Mouse (Mus musculus) forebrain, embryonic 14.5 days (tissue): ENCODE results near the gene Gm42878. TPM values are rescaled to one million over a fixed set of nuclear protein-coding genes. Genes with fewer than 3 reads are reported as not detected.

Experiments
- ATAC-seq: fragments of 200-750 bp; cut with Nextera tagmentation; 2 replicates; pipeline ENCODE4 v1.8.0; 2017; ENCODE audit warnings: mild to moderate bottlenecking, moderate library complexity
- DNase-seq: peaks from one replicate; pipeline ENCODE4 v3.0.0-alpha.2; 2015; ENCODE audit warnings: low spot score
- H3K27ac ChIP-seq: fragments of 300-500 bp; sonication (generic); 2 replicates; pipeline ENCODE4 v1.5.1; 2014; ENCODE audit warnings: low read depth, mild to moderate bottlenecking, control low read depth, low read length, moderate library complexity
- H3K27me3 ChIP-seq: fragments of 300-500 bp; sonication (generic); replicated peaks from 2 replicates; pipeline ENCODE4 v1.6.1; 2014; ENCODE audit warnings: low read length, control low read depth, mixed read lengths; ENCODE audit not compliant: control insufficient read depth, insufficient read depth
- H3K36me3 ChIP-seq: fragments of 300-500 bp; sonication (generic); 2 replicates; pipeline ENCODE4 v1.6.1; 2014; ENCODE audit warnings: low read length, control low read depth; ENCODE audit not compliant: control insufficient read depth, insufficient read depth
- H3K4me1 ChIP-seq: fragments of 300-500 bp; sonication (generic); 2 replicates; pipeline ENCODE4 v1.6.1; 2014; ENCODE audit warnings: antibody characterized with exemption, low read length, control low read depth; ENCODE audit not compliant: control insufficient read depth, insufficient read depth
- H3K4me2 ChIP-seq: fragments of 300-500 bp; sonication (generic); 2 replicates; pipeline ENCODE4 v1.6.1; 2014; ENCODE audit warnings: mild to moderate bottlenecking, control low read depth, low read length
- H3K4me3 ChIP-seq: fragments of 300-500 bp; sonication (generic); 2 replicates; pipeline ENCODE4 v1.5.1; 2014; ENCODE audit warnings: low read depth, low read length, control low read depth
- H3K9ac ChIP-seq: fragments of 300-500 bp; sonication (generic); 2 replicates; pipeline ENCODE4 v1.6.1; 2014; ENCODE audit warnings: mild to moderate bottlenecking, low read length, control low read depth, moderate library complexity
- H3K9me3 ChIP-seq: fragments of 300-500 bp; sonication (generic); replicated peaks from 2 replicates; pipeline ENCODE4 v1.6.1; 2016; ENCODE audit warnings: low read length, control low read depth, mixed read lengths; ENCODE audit not compliant: control insufficient read depth
- WGBS: fragments of 180-500 bp; shearing (Covaris S2); extraction: QIAGEN DNeasy Blood & Tissue Kit; methylation state at CpG from one replicate; pipeline ENCODE4 v1.1.7; 2014; 5-methylcytosine and 5-hydroxymethylcytosine counted together
- polyA plus RNA-seq: library from polyadenylated mRNA; unstranded; fragments of >200 nt; fragmentation: Nextera tagmentation; extraction: Ambion mirVana; gene quantifications from 2 replicates; pipeline ENCODE4 v1.2.1, GENCODE M21; 2014

Gm42878 gene
- polyA plus RNA-seq, 1 experiment from 2014 or later = not detected

DNA sequence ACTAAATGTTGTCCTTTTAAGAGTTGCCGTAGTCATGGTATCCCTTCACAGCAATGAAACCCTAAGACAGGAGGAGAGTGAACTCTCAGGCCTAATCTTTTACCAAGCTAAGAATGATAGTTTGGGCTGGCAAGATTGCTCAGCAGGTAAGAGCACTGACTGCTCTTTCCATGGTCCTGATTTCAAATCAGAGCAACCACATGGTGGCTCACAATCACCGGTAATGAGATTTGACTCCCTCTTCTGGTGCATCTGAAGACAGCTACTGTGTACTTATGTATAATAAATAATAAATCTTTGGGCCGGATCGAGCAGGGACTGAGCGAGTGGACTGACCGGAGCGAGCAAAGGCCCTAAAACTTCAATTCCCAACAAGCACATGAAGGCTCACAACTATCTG lies 4.0 kb downstream of the Gm42878 start:
- WGBS = 89% methylated on average over 7 of the region's 7 CpGs
- H3K9ac ChIP-seq = no peak overlapping the region
- no peak overlapping the region for H3K4me3 ChIP-seq

DNA sequence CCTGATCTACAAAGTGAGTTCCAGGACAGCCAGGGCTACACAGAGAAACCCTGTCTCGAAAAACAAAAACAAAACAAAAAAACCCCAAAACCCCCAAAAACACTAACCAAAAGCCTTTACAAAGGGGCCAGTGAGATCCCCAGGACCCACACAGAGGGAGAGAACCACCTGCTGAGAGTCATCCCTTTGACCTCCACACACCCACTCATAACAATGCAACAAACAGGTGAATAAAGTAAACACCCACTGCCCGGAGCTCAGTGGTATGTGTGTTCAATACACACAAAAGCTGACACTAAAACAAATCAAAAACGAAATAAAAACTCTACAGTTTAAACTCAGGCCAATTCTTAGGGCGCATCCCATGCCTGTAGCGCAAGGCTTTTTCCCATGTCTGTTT lies 5.2 kb downstream of the Gm42878 start:
- DNase-seq = no peak
- no peak overlapping the region for H3K27ac ChIP-seq
- H3K9ac ChIP-seq = no peak overlapping the region
- no peaks in the 10 kb centered on the region for H3K9me3 ChIP-seq
- peaks cover 28% of the 10 kb centered on the region for H3K36me3 ChIP-seq
- H3K4me2 ChIP-seq = no peak overlapping the region
- H3K27me3 ChIP-seq = no peaks in the 10 kb centered on the region
- H3K4me3 ChIP-seq = no peak overlapping the region
- 91% methylated on average over 5 of the region's 5 CpGs for WGBS
- H3K4me1 ChIP-seq = peaks cover 10% of the 10 kb centered on the region
- ATAC-seq = no peak

More for the DNA sequence above, 4.0 kb downstream of the Gm42878 start:
- Histone ChIP-seq H3K27me3 (no peaks in the 10 kb centered on the region), H3K36me3 (peaks cover 18% of the 10 kb centered on the region), H3K4me1 (peaks cover 10% of the 10 kb centered on the region), H3K27ac (no peak overlapping the region), H3K9me3 (no peaks in the 10 kb centered on the region), H3K4me2 (no peak overlapping the region)
- ATAC-seq = no peak
- DNase-seq = no peak

DNA sequence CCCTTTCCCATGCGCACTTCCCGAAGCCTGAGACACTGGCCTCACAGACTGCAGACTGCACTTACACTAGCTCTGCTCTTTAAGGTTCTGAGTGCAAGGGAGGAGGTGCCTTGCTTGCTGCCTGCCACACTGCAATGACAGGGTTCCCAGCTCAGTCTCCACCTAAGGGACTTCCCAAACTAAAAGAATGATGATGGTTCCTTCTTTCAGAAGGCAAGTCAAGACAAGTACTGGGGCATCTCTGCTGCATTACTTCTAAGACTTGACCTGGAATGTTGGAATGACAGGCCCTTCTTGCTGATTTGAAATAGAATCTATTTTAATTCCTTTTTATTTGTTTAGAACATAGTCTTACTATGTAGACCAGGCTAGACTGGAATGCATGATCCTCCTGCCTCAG lies 7.7 kb downstream of the Gm42878 start:
- no peaks in the 10 kb centered on the region for H3K27me3 ChIP-seq
- H3K9me3 ChIP-seq = no peaks in the 10 kb centered on the region
- 84% methylated on average over 2 of the region's 2 CpGs for WGBS
- H3K36me3 ChIP-seq = peaks cover 50% of the 10 kb centered on the region
- no peak overlapping the region for H3K27ac ChIP-seq
- H3K4me1 ChIP-seq = no peaks in the 10 kb centered on the region
- no peak overlapping the region for H3K9ac ChIP-seq
- no peak overlapping the region for H3K4me3 ChIP-seq
- DNase-seq = no peak
- H3K4me2 ChIP-seq = no peak overlapping the region
- ATAC-seq = no peak

DNA sequence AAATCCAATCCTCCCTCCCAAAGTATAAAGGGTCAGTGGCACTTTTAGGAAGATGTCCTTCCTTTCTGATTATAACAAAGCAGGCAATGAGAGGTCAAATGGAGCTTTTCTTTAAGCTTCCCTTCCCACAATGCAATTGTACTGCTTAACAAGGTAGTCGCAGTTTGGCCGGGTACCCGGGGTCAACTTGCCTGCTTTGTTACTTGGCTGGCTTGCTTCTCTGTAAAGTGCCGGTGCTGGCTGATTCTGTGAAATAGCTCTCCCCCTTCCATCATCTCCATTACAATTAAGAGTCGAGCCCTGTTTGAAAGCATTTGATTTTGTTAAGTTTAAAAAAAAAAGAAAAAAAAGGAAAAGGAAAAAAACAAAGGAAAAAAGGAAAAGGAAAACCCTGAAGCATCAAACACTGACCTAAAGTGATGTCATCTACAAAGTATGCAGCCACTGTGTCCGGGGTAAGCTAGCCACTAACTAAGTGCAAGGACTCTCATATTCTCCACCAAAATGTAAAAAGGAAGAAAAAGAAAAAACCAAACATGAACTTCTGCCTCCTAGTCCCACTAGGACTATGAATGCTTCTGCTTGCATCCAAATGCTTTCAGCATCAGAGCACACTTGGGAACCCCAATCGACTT lies 8.2 kb downstream of the Gm42878 start:
- Histone ChIP-seq H3K4me2 (no peak overlapping the region), H3K27me3 (no peaks in the 10 kb centered on the region), H3K4me3 (no peak overlapping the region), H3K9me3 (no peaks in the 10 kb centered on the region), H3K36me3 (peaks cover 56% of the 10 kb centered on the region), H3K27ac (no peak overlapping the region), H3K9ac (no peak overlapping the region), H3K4me1 (no peaks in the 10 kb centered on the region)
- DNase-seq = no peak
- 48% methylated on average over 7 of the region's 7 CpGs for WGBS
- no peak for ATAC-seq

DNA sequence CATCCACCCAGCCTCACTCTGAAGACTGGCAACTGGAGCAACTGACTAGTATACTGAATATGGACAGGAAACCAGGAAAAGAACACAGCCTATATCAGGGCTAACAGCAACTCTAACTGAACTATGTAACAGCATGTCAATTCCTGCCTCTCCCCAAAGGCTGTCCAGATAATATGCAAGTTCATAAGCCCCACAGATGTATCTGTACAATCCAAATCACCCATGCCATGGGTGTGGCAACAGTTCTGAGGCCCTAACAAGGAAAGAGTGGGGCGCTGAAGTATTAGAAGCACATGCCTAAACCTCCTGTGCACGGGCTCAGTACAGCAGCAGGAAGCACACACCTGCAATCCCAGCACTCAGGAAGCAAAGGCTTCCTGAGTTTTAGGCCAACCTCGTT lies 10.2 kb downstream of the Gm42878 start:
- DNase-seq (no peak), ATAC-seq (no peak)
- Histone ChIP-seq H3K4me3 (no peak overlapping the region), H3K27me3 (no peaks in the 10 kb centered on the region), H3K27ac (no peak overlapping the region), H3K4me1 (no peaks in the 10 kb centered on the region), H3K36me3 (peaks cover 72% of the 10 kb centered on the region), H3K4me2 (no peak overlapping the region), H3K9ac (no peak overlapping the region), H3K9me3 (no peaks in the 10 kb centered on the region)
- WGBS = 99% methylated on average over 3 of the region's 3 CpGs

DNA sequence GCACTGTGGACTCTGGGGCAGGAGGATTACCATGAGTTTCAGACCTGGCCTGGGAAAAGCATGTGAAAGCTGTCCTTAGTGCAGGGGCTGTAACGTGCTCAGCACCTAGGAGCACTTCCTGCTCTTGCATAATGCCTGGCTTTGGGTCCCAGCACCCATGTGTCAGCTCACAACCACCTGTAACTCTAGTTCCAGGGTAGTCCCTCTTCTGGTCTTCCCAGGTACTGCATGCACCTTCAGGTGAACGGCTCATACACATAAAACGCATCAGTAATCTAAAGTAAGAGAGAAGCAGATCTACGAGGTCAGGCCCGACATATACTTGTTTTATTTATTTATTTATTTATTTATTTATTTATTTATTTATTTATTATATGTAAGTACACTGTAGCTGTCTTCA lies 10.8 kb downstream of the Gm42878 start:
- no peak overlapping the region for H3K4me2 ChIP-seq
- WGBS = 96% methylated on average over 5 of the region's 5 CpGs
- no peak overlapping the region for H3K9ac ChIP-seq
- no peak for DNase-seq
- no peaks in the 10 kb centered on the region for H3K4me1 ChIP-seq
- no peaks in the 10 kb centered on the region for H3K27me3 ChIP-seq
- ATAC-seq = no peak
- H3K4me3 ChIP-seq = no peak overlapping the region
- H3K9me3 ChIP-seq = no peaks in the 10 kb centered on the region
- peaks cover 77% of the 10 kb centered on the region for H3K36me3 ChIP-seq
- H3K27ac ChIP-seq = no peak overlapping the region

DNA sequence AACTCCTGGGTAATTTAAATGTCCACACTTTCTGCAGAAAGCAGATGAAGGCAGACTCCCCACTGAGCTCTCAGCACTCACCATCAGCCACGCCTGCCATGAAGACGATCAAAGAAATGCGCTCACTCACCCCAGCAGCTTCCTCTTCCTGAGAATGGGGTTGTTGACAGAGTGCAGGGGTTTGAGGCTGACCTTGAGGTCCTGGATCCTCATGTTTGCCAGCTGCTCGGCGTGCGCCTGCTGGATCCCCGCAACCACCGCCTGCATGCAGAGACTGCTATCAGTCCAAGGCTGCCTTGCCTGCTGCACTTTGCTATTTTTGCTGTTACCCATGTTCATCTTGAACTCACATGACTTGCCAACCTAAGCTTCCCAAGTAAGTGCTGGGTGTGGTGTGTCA lies 18.3 kb downstream of the Gm42878 start:
- H3K4me1 ChIP-seq = no peaks in the 10 kb centered on the region
- 89% methylated on average over 8 of the region's 8 CpGs for WGBS
- DNase-seq (no peak), ATAC-seq (no peak)
- H3K9ac ChIP-seq = no peak overlapping the region
- H3K4me2 ChIP-seq = no peak overlapping the region
- H3K27me3 ChIP-seq = no peaks in the 10 kb centered on the region
- no peak overlapping the region for H3K4me3 ChIP-seq
- no peak overlapping the region for H3K27ac ChIP-seq
- H3K9me3 ChIP-seq = no peaks in the 10 kb centered on the region
- peaks cover 86% of the 10 kb centered on the region for H3K36me3 ChIP-seq

DNA sequence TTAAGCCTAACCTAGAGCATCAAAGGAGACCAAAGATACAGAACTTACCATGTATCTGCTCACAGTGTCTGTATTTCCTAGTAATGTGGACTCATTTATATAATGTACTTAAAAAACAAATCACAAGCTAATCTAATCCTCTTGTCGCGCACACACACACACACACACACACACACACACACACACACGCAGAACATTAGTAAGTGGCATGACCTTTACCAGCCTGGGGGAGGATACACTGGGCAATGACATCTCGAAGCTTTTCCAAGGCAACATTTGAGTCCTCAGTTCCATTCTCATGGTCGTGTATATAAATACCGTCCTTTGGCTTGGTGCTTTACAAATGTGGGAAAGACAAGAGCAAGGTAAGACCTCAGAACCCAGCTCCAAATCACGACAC lies 18.8 kb downstream of the Gm42878 start:
- Histone ChIP-seq H3K4me2 (no peak overlapping the region), H3K9me3 (no peaks in the 10 kb centered on the region), H3K4me1 (no peaks in the 10 kb centered on the region), H3K27ac (no peak overlapping the region), H3K9ac (no peak overlapping the region), H3K36me3 (peaks cover 83% of the 10 kb centered on the region), H3K4me3 (no peak overlapping the region), H3K27me3 (no peaks in the 10 kb centered on the region)
- ATAC-seq (no peak), DNase-seq (no peak)
- 93% methylated on average over 7 of the region's 7 CpGs for WGBS

DNA sequence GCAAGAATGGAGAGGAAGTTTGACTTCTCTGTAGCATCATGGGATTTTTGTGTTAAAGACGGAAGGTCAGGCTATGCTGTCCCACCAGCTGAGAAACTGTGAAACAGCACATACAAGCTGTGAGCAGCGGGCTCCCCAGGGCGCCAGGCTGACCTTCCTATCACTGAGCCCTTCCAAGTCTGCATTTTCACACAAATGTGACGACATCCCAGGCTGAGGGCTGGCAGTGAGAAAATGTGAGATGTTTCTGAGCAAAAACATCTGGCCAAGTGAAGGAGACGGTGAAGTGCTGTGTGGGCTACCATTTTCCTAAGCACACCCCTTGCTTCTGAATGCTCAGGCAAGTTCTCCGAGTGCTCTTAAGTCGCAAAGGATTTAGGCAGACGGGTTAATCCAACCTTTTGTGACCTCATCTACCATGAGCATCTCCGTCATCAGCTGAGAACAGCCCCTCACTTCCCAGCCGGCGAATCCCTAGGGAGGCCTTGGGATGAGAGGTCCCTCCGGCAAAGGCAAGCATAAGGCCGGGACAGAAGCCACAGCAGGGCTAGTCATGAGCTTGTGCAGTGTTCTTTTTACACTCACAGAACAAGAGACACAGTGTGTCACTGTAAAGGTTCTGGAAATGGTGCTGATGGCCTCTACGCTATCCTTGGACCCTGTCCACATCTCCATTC lies 19.4 kb downstream of the Gm42878 start:
- WGBS = 94% methylated on average over 14 of the region's 14 CpGs
- H3K36me3 ChIP-seq = peaks cover 83% of the 10 kb centered on the region
- no peak overlapping the region for H3K9ac ChIP-seq
- H3K9me3 ChIP-seq = no peaks in the 10 kb centered on the region
- DNase-seq (no peak), ATAC-seq (no peak)
- H3K27me3 ChIP-seq = no peaks in the 10 kb centered on the region
- no peaks in the 10 kb centered on the region for H3K4me1 ChIP-seq
- no peak overlapping the region for H3K27ac ChIP-seq
- no peak overlapping the region for H3K4me2 ChIP-seq
- no peak overlapping the region for H3K4me3 ChIP-seq
